Mouse (Mus musculus) retina, postnatal 7 days (tissue): ENCODE measurements around the gene Nup107.
"Not testable (repeated sequence)": the region's sequence is repeated elsewhere in the genome, so short reads cannot be mapped to it uniquely, and the experiment has no call there.

Experiments
- DNase-seq: peaks from one replicate; pipeline ENCODE4 v3.0.0-alpha.2; 2012; ENCODE audit warnings: low read depth, low spot score

Nup107 gene

DNA sequence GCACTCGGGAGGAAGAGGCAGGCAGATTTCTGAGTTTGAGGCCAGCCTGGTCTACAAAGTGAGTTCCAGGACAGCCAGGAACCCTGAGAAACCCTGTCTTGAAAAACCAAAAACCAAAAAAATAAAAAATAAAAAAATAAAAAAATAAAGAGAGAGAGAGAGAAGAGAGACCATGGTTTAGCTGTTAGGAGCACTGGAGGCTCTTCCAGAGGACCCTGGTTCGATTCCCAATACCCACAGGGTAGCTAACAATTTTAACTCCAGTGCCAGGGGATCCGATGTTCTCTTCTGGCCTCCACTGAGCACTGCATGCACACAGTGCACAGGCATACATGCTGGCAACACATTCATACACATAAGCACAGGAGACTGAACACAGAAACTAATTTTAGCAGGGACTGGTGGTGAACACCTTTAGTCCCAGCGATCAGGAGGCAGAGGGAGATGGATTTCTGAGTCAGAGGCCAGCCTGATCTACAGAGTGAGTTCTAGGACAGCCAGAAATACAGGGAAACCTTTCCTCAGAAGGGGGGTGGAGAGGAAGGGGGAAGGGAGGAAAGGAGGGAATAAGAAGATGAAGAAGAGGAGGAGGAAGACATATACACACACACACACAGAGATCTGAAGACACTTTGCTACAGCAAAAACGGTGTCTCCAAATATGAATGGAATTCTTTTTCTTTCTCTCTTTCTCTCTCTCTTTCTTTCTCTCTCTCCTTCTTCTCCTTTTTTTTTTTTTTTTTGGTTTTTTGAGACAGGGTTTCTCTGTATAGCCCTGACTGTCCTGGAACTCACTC lies 39.5 kb downstream of the Nup107 start:
- no peak for DNase-seq

- no peak for DNase-seq
Observed at GRCm38 (mm10) chr10:117752304-117752821, 40.1 kb downstream of the Nup107 start.

GRCm38 (mm10) chr10:117751744-117752143 lies 40.8 kb downstream of the Nup107 start:
- no peak for DNase-seq

GRCm38 (mm10) chr10:117751282-117751610 lies 41.3 kb downstream of the Nup107 start:
- no peak for DNase-seq

GRCm38 (mm10) chr10:117750529-117751281 lies 41.8 kb downstream of the Nup107 start:
- no peak for DNase-seq

- DNase-seq, result no peak
Observed at GRCm38 (mm10) chr10:117749787-117750343, 42.6 kb downstream of the Nup107 start.

GRCm38 (mm10) chr10:117749050-117749686 lies 43.3 kb downstream of the Nup107 start:
- no peak for DNase-seq

GRCm38 (mm10) chr10:117748276-117749049 lies 44.0 kb downstream of the Nup107 start:
- no peak for DNase-seq

- no peak for DNase-seq
Observed at GRCm38 (mm10) chr10:117747711-117748110, 44.8 kb downstream of the Nup107 start.

- DNase-seq, result peak; percentile 96
Observed at GRCm38 (mm10) chr10:117746297-117746883, 46.1 kb downstream of the Nup107 start, which contains the start of gene Slc35e3. Gene Slc35e3, minus strand, starts transcription at chr10:117746365.

- DNase-seq, result not testable (repeated sequence)
Observed at GRCm38 (mm10) chr10:117745570-117746296, 46.8 kb downstream of the Nup107 start.

- no peak for DNase-seq
Observed at GRCm38 (mm10) chr10:117743917-117744316, 48.6 kb downstream of the Nup107 start.

DNA sequence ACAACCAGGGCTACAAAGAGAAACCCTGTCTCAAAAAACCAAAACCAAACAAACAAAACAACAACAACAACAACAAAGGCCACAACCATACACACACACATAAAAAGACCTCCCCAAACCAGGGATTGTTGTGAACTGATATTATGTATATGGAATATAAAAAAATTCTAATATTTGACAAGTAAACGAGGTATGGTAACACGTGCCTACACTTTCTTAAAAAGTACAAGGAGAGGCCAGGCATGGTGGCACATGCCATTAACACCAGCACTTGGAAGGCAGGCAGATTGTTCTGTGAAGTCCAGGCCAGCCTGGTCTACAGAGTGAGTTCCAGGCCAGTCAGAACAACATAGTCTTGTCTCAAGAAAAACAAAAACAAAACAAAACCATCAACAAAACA lies 49.3 kb downstream of the Nup107 start:
- DNase-seq, result no peak

GRCm38 (mm10) chr10:117742618-117743017 lies 49.9 kb downstream of the Nup107 start:
- no peak for DNase-seq

DNA sequence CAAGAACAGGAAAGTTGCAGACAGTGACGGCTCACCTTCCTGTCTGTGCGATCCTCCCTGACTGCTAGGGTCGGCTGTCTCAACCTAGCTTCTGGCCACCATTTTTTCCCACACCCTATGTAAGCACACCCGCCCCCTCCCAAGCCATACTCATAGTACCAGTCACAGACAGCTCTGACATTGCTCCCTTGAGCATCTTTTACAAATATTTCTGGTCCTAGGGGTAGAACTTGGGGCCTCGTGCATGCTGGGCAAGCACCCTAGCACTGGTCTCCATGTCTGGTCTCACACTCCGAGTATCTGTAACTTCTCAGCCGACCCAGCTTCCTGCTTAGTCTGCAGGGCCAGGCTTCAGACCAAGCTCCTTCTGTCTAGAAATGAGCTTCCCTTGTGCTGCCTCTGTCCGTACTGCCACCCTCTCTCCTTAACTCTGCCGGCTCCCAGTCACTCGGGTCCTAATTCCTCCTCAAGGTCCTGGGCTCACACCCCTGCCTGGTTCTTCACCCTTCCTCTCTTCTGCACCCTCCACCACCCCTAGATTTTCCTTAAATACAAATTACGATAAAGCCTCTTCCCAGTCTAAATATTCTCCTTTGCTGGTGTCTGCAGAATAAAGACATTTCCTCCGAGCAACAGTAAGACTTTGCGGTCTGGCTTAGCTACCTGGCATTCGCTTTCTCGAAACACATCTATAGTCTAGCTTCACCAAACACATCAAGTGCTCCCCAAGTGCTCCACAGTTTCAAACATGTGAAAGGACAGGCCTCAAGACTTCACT lies 50.6 kb downstream of the Nup107 start:
- DNase-seq, result no peak

- no peak for DNase-seq
Observed at GRCm38 (mm10) chr10:117740921-117741320, 51.6 kb downstream of the Nup107 start.

DNA sequence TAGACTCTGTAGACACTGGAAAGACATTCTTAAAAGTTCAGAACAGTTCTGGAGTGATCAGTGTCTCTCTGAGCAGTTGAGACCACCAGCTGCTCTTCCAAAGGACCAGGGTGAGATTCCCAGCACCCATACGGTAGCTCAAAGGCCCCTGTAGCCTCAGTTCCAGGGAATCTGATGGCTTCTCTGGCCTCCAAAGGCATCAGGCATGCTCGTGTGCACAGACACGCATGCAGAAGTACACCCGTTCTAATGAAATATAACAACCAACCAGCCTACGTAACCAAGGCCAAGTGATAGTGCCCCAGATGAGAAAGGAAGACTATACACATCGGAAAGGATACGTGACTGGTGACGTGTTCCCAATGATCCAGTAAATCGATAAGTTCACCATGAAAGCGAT lies 52.3 kb downstream of the Nup107 start:
- DNase-seq, result no peak

GRCm38 (mm10) chr10:117739648-117739948 lies 52.9 kb downstream of the Nup107 start:
- no peak for DNase-seq

GRCm38 (mm10) chr10:117738928-117739647 lies 53.4 kb downstream of the Nup107 start:
- no peak for DNase-seq
